Mouse (Mus musculus): ENCODE results near the gene Gm5129. TPM values are rescaled to one million over a fixed set of nuclear protein-coding genes. Genes with fewer than 3 reads are reported as not detected.

Gm5129 gene
- polyA plus RNA-seq, 1 experiment from 2014 or later: not detected

DNA sequence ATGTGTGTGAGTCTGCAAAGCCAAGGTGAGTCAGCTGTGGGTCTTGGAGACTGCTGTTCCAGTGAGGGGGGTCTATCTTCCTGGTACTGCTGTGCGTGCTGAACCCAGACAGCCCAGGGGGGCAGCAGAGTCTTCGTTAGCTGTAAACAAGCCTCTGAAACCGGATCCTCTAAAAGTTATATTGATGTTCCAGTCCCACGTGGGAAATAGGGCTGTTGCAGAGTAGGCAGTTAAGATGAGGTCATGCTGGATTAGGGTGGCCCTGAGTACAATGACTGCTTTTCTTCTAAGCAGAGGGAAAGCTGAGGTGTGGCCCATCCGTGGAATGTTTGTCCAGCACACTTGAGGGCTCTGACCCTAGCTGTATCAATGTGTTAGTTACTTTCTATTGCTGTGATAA lies 27.5 kb downstream of the Gm5129 start:
- Histone ChIP-seq H3K27me3 (ENCODE audit: control insufficient read depth, insufficient read depth, low read length) (no peaks in the 10 kb centered on the region), H3K9me3 (ENCODE audit: control insufficient read depth, low read length) (no peaks in the 10 kb centered on the region), H3K4me1 (ENCODE audit: control insufficient read depth, insufficient read depth, low read length) (no peaks in the 10 kb centered on the region), H3K9ac (ENCODE audit: low read length) (no peak overlapping the region), H3K4me2 (ENCODE audit: low read depth) (no peak overlapping the region), H3K36me3 (ENCODE audit: control insufficient read depth, insufficient read depth, low read length) (no peaks in the 10 kb centered on the region; the same call in 1 of the 2 replicates), H3K4me3 (ENCODE audit: low read depth, low read length) (no peak overlapping the region), H3K27ac (ENCODE audit: low read depth, low read length) (no peak overlapping the region)
- 19% methylated on average over 5 of the region's 5 CpGs for WGBS
- DNase-seq (ENCODE audit: low spot score) (no peak), ATAC-seq (ENCODE audit: insufficient read depth, low FRiP score, low TSS enrichment) (no peak)

GRCm38 (mm10) chr5:29707241-29707640 lies 28.5 kb downstream of the Gm5129 start:
- Histone ChIP-seq H3K4me3 (ENCODE audit: low read depth, low read length) (no peak overlapping the region), H3K9me3 (ENCODE audit: control insufficient read depth, low read length) (no peaks in the 10 kb centered on the region), H3K27ac (ENCODE audit: low read depth, low read length) (no peak overlapping the region), H3K4me1 (ENCODE audit: control insufficient read depth, insufficient read depth, low read length) (no peaks in the 10 kb centered on the region), H3K4me2 (ENCODE audit: low read depth) (no peak overlapping the region), H3K27me3 (ENCODE audit: control insufficient read depth, insufficient read depth, low read length) (no peaks in the 10 kb centered on the region), H3K36me3 (ENCODE audit: control insufficient read depth, insufficient read depth, low read length) (no peaks in the 10 kb centered on the region; the same call in 1 of the 2 replicates), H3K9ac (ENCODE audit: low read length) (no peak overlapping the region)
- no peak for ATAC-seq (ENCODE audit: insufficient read depth, low FRiP score, low TSS enrichment)
- 89% methylated on average over 4 of the region's 4 CpGs for WGBS
- DNase-seq (ENCODE audit: low spot score): no peak

GRCm38 (mm10) chr5:29699520-29700202 lies 36.1 kb downstream of the Gm5129 start:
- Histone ChIP-seq H3K4me3 (ENCODE audit: low read depth, low read length) (no peak overlapping the region), H3K27me3 (ENCODE audit: control insufficient read depth, insufficient read depth, low read length) (no peaks in the 10 kb centered on the region), H3K4me1 (ENCODE audit: control insufficient read depth, insufficient read depth, low read length) (no peaks in the 10 kb centered on the region), H3K36me3 (ENCODE audit: control insufficient read depth, insufficient read depth, low read length) (no peaks in the 10 kb centered on the region), H3K9me3 (ENCODE audit: control insufficient read depth, low read length) (no peaks in the 10 kb centered on the region), H3K9ac (ENCODE audit: low read length) (no peak overlapping the region), H3K27ac (ENCODE audit: low read depth, low read length) (no peak overlapping the region), H3K4me2 (ENCODE audit: low read depth) (no peak overlapping the region)
- 77% methylated on average over 2 of the region's 2 CpGs for WGBS
- ATAC-seq (ENCODE audit: insufficient read depth, low FRiP score, low TSS enrichment): no peak
- no peak for DNase-seq (ENCODE audit: low spot score)

- Histone ChIP-seq H3K4me2 (ENCODE audit: low read depth) (no peak overlapping the region), H3K27ac (ENCODE audit: low read depth, low read length) (no peak overlapping the region), H3K36me3 (ENCODE audit: control insufficient read depth, insufficient read depth, low read length) (no peaks in the 10 kb centered on the region), H3K27me3 (ENCODE audit: control insufficient read depth, insufficient read depth, low read length) (no peaks in the 10 kb centered on the region), H3K4me3 (ENCODE audit: low read depth, low read length) (no peak overlapping the region), H3K4me1 (ENCODE audit: control insufficient read depth, insufficient read depth, low read length) (no peaks in the 10 kb centered on the region), H3K9me3 (ENCODE audit: control insufficient read depth, low read length) (no peaks in the 10 kb centered on the region), H3K9ac (ENCODE audit: low read length) (no peak overlapping the region)
- WGBS: 88% methylated on average over 4 of the region's 4 CpGs
- DNase-seq (ENCODE audit: low spot score) (no peak), ATAC-seq (ENCODE audit: insufficient read depth, low FRiP score, low TSS enrichment) (no peak)
These were observed 37.2 kb downstream of the Gm5129 start for GRCm38 (mm10) chr5:29698493-29698892.

DNA sequence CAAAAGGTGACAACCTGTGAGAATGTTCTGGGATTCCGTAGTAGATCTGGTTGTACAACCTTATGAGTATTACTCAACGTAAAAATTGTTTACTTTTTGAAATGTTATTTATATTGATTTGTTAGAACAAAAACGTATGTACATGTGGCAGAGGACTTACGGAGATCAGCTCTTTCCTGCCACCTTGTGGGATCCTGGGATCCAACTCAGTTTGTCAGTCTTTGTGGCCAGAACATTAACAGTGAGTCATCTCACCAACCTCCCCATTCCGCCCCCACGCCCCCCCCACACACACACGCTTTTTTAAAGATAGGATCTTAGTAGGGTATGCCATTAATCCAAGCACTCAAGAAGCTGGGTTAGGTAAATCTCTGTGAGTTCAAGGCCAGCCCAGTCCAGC lies 47.4 kb downstream of the Gm5129 start:
- Histone ChIP-seq H3K9ac (ENCODE audit: low read length) (no peak overlapping the region), H3K4me3 (ENCODE audit: low read depth, low read length) (no peak overlapping the region), H3K27me3 (ENCODE audit: control insufficient read depth, insufficient read depth, low read length) (no peaks in the 10 kb centered on the region), H3K4me1 (ENCODE audit: control insufficient read depth, insufficient read depth, low read length) (no peaks in the 10 kb centered on the region), H3K9me3 (ENCODE audit: control insufficient read depth, low read length) (no peaks in the 10 kb centered on the region), H3K4me2 (ENCODE audit: low read depth) (no peak overlapping the region), H3K36me3 (ENCODE audit: control insufficient read depth, insufficient read depth, low read length) (no peaks in the 10 kb centered on the region), H3K27ac (ENCODE audit: low read depth, low read length) (no peak overlapping the region)
- DNase-seq (ENCODE audit: low spot score) (no peak), ATAC-seq (ENCODE audit: insufficient read depth, low FRiP score, low TSS enrichment) (no peak)
- WGBS: 64% methylated on average over 7 of the region's 7 CpGs

GRCm38 (mm10) chr5:29687671-29688070 lies 48.1 kb downstream of the Gm5129 start:
- Histone ChIP-seq H3K9ac (ENCODE audit: low read length) (no peak overlapping the region), H3K9me3 (ENCODE audit: control insufficient read depth, low read length) (no peaks in the 10 kb centered on the region), H3K4me3 (ENCODE audit: low read depth, low read length) (no peak overlapping the region), H3K4me1 (ENCODE audit: control insufficient read depth, insufficient read depth, low read length) (no peaks in the 10 kb centered on the region), H3K27me3 (ENCODE audit: control insufficient read depth, insufficient read depth, low read length) (no peaks in the 10 kb centered on the region), H3K4me2 (ENCODE audit: low read depth) (no peak overlapping the region), H3K27ac (ENCODE audit: low read depth, low read length) (no peak overlapping the region), H3K36me3 (ENCODE audit: control insufficient read depth, insufficient read depth, low read length) (no peaks in the 10 kb centered on the region)
- 59% methylated on average over 3 of the region's 3 CpGs for WGBS
- DNase-seq (ENCODE audit: low spot score) (peak; percentile 61), ATAC-seq (ENCODE audit: insufficient read depth, low FRiP score, low TSS enrichment) (no peak; the same call in 1 of the 2 replicates)

Other genes with a start within 250 kb of the Gm5129 start
- 38.4 and 42.9 TPM in 2 replicates for gene Ube3c, start 166.7 kb downstream of the Gm5129 start, polyA plus RNA-seq (2014; fragmentation: Nextera tagmentation; extraction: Ambion mirVana)
- 221 and 227 TPM in 2 replicates for gene Dnajb6, start 248 bp downstream of the Gm5129 start, polyA plus RNA-seq (2014; fragmentation: Nextera tagmentation; extraction: Ambion mirVana)